Mouse (Mus musculus): ENCODE data around the gene Dsp. TPM values are rescaled to one million over a fixed set of nuclear protein-coding genes. Genes with fewer than 3 reads are reported as not detected.

Dsp gene
- polyA plus RNA-seq, 1 experiment from 2014 or later = 0.25 TPM

Other genes with a start within 250 kb of the Dsp start
- gene Ssr1, start 157.1 kb upstream of the Dsp start, polyA plus RNA-seq (2015; fragmentation: Nextera tagmentation; extraction: Ambion mirVana) = 62.9 and 72.0 TPM in 2 replicates
- gene Riok1, start 114.3 kb upstream of the Dsp start, polyA plus RNA-seq (2015; fragmentation: Nextera tagmentation; extraction: Ambion mirVana) = 53.6 and 60.9 TPM in 2 replicates
- gene Cage1, start 114.2 kb upstream of the Dsp start, polyA plus RNA-seq (2015; fragmentation: Nextera tagmentation; extraction: Ambion mirVana) = 1.6 and 1.7 TPM in 2 replicates
- gene Snrnp48, start 53.6 kb downstream of the Dsp start, polyA plus RNA-seq (2015; fragmentation: Nextera tagmentation; extraction: Ambion mirVana) = 30.5 and 33.4 TPM in 2 replicates
- 1.8 and 1.9 TPM in 2 replicates for gene Bmp6, start 193.8 kb downstream of the Dsp start, polyA plus RNA-seq (2015; fragmentation: Nextera tagmentation; extraction: Ambion mirVana)

Data from forebrain, embryonic 15.5 days (tissue).